Mouse (Mus musculus): ENCODE results near the gene Myoz1.

DNA sequence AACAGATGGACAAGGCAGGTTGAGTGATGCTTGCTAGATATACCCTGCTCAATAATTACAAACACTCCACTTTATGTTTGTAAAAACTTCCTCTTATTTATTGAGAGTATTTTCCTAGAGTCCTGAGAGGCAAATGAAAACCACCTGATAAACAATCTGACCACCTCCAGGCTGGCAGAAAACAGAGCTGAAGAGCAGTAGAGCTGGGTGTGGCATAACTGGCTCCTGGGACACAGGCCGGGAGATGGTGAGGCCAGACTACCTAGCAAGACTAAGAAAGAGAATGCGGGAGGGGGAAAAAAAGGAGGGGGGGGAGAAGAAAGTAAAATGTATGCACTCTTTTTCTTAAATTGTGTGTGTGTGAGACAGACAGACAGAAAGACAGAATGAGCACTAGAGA lies 33.9 kb downstream of the Myoz1 start:
- no peak for TF ChIP-seq POLR2A (IDR thresholded peaks at IDR 0.05; ENCODE audit: low read depth, low read length)
- no peak for TF ChIP-seq CTCF (IDR thresholded peaks at IDR 0.05; ENCODE audit: borderline replicate concordance, insufficient read depth, low read length)
